Comparison of ENCODE assay signal across 8 mouse cellular contexts in the genomic region with DNA sequence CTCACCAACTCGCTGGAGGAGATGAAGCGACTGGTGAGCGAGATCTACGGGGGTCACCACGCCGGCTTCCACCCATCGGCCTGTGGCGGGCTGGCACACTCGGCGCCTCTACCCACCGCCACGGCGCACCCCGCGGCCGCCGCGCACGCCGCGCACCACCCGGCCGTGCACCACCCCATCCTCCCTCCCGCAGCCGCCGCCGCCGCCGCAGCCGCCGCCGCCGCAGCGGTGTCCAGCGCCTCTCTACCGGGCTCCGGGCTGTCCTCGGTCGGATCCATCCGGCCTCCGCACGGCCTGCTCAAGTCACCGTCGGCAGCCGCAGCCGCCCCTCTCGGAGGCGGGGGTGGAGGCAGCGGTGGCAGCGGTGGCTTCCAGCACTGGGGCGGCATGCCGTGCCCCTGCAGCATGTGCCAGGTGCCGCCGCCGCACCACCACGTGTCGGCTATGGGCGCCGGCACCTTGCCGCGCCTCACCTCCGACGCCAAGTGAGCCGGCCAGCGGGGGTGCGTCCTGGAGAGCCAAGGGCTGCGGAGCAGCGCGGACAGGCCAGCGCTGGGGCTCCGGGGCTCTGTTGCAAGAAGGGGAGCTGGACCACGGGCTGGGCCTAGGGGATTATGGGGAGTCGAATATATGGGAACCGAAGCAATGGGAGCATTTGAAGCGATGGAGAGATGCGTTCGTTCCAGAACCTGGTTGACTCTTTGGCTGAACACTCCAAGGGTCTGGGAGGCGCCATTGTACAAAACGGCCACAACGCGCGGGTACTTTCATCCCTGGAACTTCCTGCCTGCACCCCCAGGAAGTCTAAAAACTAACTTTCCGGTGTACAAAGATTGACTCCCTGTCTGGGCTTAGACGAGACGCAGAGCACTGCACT. TPM values are rescaled to one million over a fixed set of nuclear protein-coding genes. Genes with fewer than 3 reads are reported as not detected.
A peak's percentile ranks its signal among the peaks of the same experiment; 100 is the strongest.
DNase-seq lines count a peak whose midpoint lies in the region; ATAC-seq and TF ChIP-seq lines count a peak whose summit lies in the region.

No protein-coding gene starts in this region.

- H3K4me1 ChIP-seq in heart, embryonic 15.5 days (replicated peaks): peaks cover 29% of the 10 kb centered on the region
- peaks cover 7% of the 10 kb centered on the region for H3K4me1 ChIP-seq in ES-Bruce4 (ENCODE audit: control insufficient read depth, insufficient read depth, low read length)
- peaks cover 66% of the 10 kb centered on the region for H3K4me1 ChIP-seq in forebrain, embryonic 12.5 days
- peaks cover 7% of the 10 kb centered on the region for H3K4me1 ChIP-seq in limb, embryonic 14.5 days (ENCODE audit: control insufficient read depth, insufficient read depth, low read length)

- peak overlapping the region; percentile 25 for H3K4me3 ChIP-seq in heart, embryonic 15.5 days
- peak overlapping the region; percentile 85 for H3K4me3 ChIP-seq in ES-Bruce4 (ENCODE audit: low read depth, low read length)
- H3K4me3 ChIP-seq in forebrain, embryonic 12.5 days (replicated peaks): peak overlapping the region; percentile 58
- peak overlapping the region; percentile 19 for H3K4me3 ChIP-seq in limb, embryonic 14.5 days (replicated peaks; ENCODE audit: low read length)

- WGBS in heart, embryonic 15.5 days: under 1% methylated on average over 74 of the region's 85 CpGs
- WGBS in forebrain, embryonic 12.5 days: under 1% methylated on average over 71 of the region's 85 CpGs
- WGBS in limb, embryonic 14.5 days: 1% methylated on average over 52 of the region's 85 CpGs

- no peaks in the 10 kb centered on the region for H3K9me3 ChIP-seq in heart, embryonic 15.5 days (replicated peaks)
- no peaks in the 10 kb centered on the region for H3K9me3 ChIP-seq in ES-Bruce4 (replicated peaks; ENCODE audit: control insufficient read depth, insufficient read depth, low read length, poor library complexity, severe bottlenecking)
- no peaks in the 10 kb centered on the region for H3K9me3 ChIP-seq in forebrain, embryonic 12.5 days
- no peaks in the 10 kb centered on the region for H3K9me3 ChIP-seq in limb, embryonic 14.5 days (ENCODE audit: control insufficient read depth, low read length)

- no peak for ATAC-seq in heart, embryonic 15.5 days (replicated peaks; ENCODE audit: insufficient number of reproducible peaks, insufficient read depth, low FRiP score, low read depth)
- no peak for ATAC-seq in forebrain, embryonic 12.5 days (ENCODE audit: low FRiP score)
- no peak for ATAC-seq in limb, embryonic 14.5 days (ENCODE audit: low FRiP score, low read depth)
- no peak for ATAC-seq in CD4-positive, CD25-positive, alpha-beta regulatory T cell, adult 4 months

- no peaks in the 10 kb centered on the region for H3K36me3 ChIP-seq in heart, embryonic 15.5 days
- H3K36me3 ChIP-seq in ES-Bruce4 (ENCODE audit: control insufficient read depth, insufficient read depth, low read length, poor library complexity, severe bottlenecking): peaks cover 24% of the 10 kb centered on the region; the same call in 1 of the 2 replicates
- H3K36me3 ChIP-seq in forebrain, embryonic 12.5 days (replicated peaks): 0 out of 2 replicates have a peak, but pooled peaks cover 7% of the 10 kb centered on the region
- no peaks in the 10 kb centered on the region for H3K36me3 ChIP-seq in limb, embryonic 14.5 days (ENCODE audit: control insufficient read depth, insufficient read depth, low read length)

- DNase-seq in heart, adult 8-10 months (ENCODE audit: low spot score): no peak
- DNase-seq in limb, embryonic 14.5 days (ENCODE audit: low spot score): no peak
- no peak for DNase-seq in ovary, postnatal 10 days (ENCODE audit: low spot score)
- DNase-seq in gastrocnemius, postnatal 25 days: no peak

- TF ChIP-seq POLR2A in ES-Bruce4 (IDR thresholded peaks at IDR 0.05; ENCODE audit: insufficient read depth, low read length): no peak
- TF ChIP-seq POLR2A in limb, embryonic 14.5 days (IDR thresholded peaks at IDR 0.05; ENCODE audit: borderline replicate concordance, extremely low read depth, insufficient read depth, insufficient read length): no peak

- no peak overlapping the region for H3K9ac ChIP-seq in heart, embryonic 15.5 days
- peak overlapping the region; percentile 66 for H3K9ac ChIP-seq in ES-Bruce4 (ENCODE audit: low read depth, poor library complexity, severe bottlenecking)
- peak overlapping the region; percentile 74 for H3K9ac ChIP-seq in forebrain, embryonic 12.5 days
- no peak overlapping the region for H3K9ac ChIP-seq in limb, embryonic 14.5 days (ENCODE audit: low read depth, low read length, severe bottlenecking)

- no peak for TF ChIP-seq CTCF in ES-Bruce4 (IDR thresholded peaks at IDR 0.05; ENCODE audit: low read depth, low read length)

- peaks cover 99% of the 10 kb centered on the region for H3K27me3 ChIP-seq in heart, embryonic 15.5 days
- H3K27me3 ChIP-seq in ES-Bruce4 (ENCODE audit: control insufficient read depth, insufficient read depth, low read length, poor library complexity, severe bottlenecking): no peaks in the 10 kb centered on the region
- H3K27me3 ChIP-seq in forebrain, embryonic 12.5 days: peaks cover 97% of the 10 kb centered on the region
- peaks cover 98% of the 10 kb centered on the region for H3K27me3 ChIP-seq in limb, embryonic 14.5 days (ENCODE audit: control insufficient read depth, insufficient read depth, low read length)

- H3K4me2 ChIP-seq in heart, embryonic 15.5 days: peak overlapping the region; percentile 43
- H3K4me2 ChIP-seq in forebrain, embryonic 12.5 days: peak overlapping the region; percentile 65
- H3K4me2 ChIP-seq in limb, embryonic 14.5 days (replicated peaks; ENCODE audit: low read depth, low read length, severe bottlenecking): peak overlapping the region; percentile 30; the same call in 1 of the 2 replicates

- H3K27ac ChIP-seq in heart, embryonic 15.5 days: no peak overlapping the region
- H3K27ac ChIP-seq in ES-Bruce4 (ENCODE audit: insufficient read depth, low read length): no peak overlapping the region; the same call in 1 of the 2 replicates
- H3K27ac ChIP-seq in forebrain, embryonic 12.5 days: peak overlapping the region; percentile 21
- H3K27ac ChIP-seq in limb, embryonic 14.5 days (replicated peaks; ENCODE audit: low read depth, low read length): no peak overlapping the region

- no peak for TF ChIP-seq EP300 in ES-Bruce4 (IDR thresholded peaks at IDR 0.05; ENCODE audit: insufficient read depth, low read depth, low read length)

RNA-seq across cellular contexts. Expression of a gene that starts 1.9 kb away (rescaled TPM):
- not detected in 2 replicates for polyA plus RNA-seq in heart, embryonic 15.5 days (2015; fragmentation: Nextera tagmentation; extraction: Ambion mirVana)
- total RNA-seq in heart, adult 8-10 months (2022): not detected
- polyA plus RNA-seq in ES-Bruce4 (2011; ENCODE audit: insufficient read depth, insufficient read length, low read depth, missing spikeins): 25.8 and 26.2 TPM in 2 replicates
- polyA plus RNA-seq in forebrain, embryonic 12.5 days (2016; fragmentation: Nextera tagmentation; extraction: Ambion mirVana): 20.8 and 28.1 TPM in 2 replicates
- polyA plus RNA-seq in limb, embryonic 14.5 days (2012; rRNA removed): 0.06 TPM in 2 replicates
- polyA plus RNA-seq in limb, embryonic 14.5 days (2014; fragmentation: Nextera tagmentation; extraction: Ambion mirVana): not detected in 2 replicates
- total RNA-seq in gastrocnemius, postnatal 25 days (2021): not detected
- polyA plus RNA-seq in CD4-positive, CD25-positive, alpha-beta regulatory T cell, adult 4 months (2017; shearing (Covaris generic)): not detected

RNA-seq across cellular contexts. Expression of a gene that starts 42.5 kb away (rescaled TPM):
- polyA plus RNA-seq in heart, embryonic 15.5 days (2015; fragmentation: Nextera tagmentation; extraction: Ambion mirVana): 0.11 TPM in 2 replicates
- total RNA-seq in heart, adult 8-10 months (2022): not detected
- polyA plus RNA-seq in ES-Bruce4 (2011; ENCODE audit: insufficient read depth, insufficient read length, low read depth, missing spikeins): 43.8 and 44.3 TPM in 2 replicates
- 9.9 and 11.8 TPM in 2 replicates for polyA plus RNA-seq in forebrain, embryonic 12.5 days (2016; fragmentation: Nextera tagmentation; extraction: Ambion mirVana)
- polyA plus RNA-seq in limb, embryonic 14.5 days (2012; rRNA removed): 0.08 and 0.09 TPM in 2 replicates
- polyA plus RNA-seq in limb, embryonic 14.5 days (2014; fragmentation: Nextera tagmentation; extraction: Ambion mirVana): 0.11 TPM in 1 of 2 replicates, not detected in the other
- total RNA-seq in gastrocnemius, postnatal 25 days (2021): not detected
- polyA plus RNA-seq in CD4-positive, CD25-positive, alpha-beta regulatory T cell, adult 4 months (2017; shearing (Covaris generic)): not detected

Comparison
In these comparisons a context has a peak if more than half of its experiments do, and no peak if none do; other contexts are left out.
1. H3K4me3 ChIP-seq: peak in every context shown above with its lines; median percentile 85 in ES-Bruce4; 58 in forebrain, embryonic 12.5 days; 25 in heart, embryonic 15.5 days; 19 in limb, embryonic 14.5 days.
2. H3K9ac ChIP-seq: peak in ES-Bruce4 (single experiment) and forebrain, embryonic 12.5 days (single experiment); none in heart, embryonic 15.5 days (single experiment) and limb, embryonic 14.5 days (single experiment).
3. RNA of a gene that starts 1.9 kb away (polyA plus RNA-seq): 25.8 to 26.2 TPM in ES-Bruce4 and 20.8 to 28.1 TPM in forebrain, embryonic 12.5 days; 0.06 TPM in limb, embryonic 14.5 days, not detected in heart, embryonic 15.5 days and not detected in CD4-positive, CD25-positive, alpha-beta regulatory T cell, adult 4 months; every median in the first group is over 10 times any median in the second.
4. Peak in every context shown above with its lines, with median percentiles within 50 percentile points of each other: H3K4me2 ChIP-seq.